Mouse (Mus musculus) T-helper 17 cell (primary cell): ENCODE data around the gene Dpp6.

Experiments
- in situ Hi-C, 2 experiments: fragments of 300-600 bp; cut with MboI, MseI; formaldehyde crosslinking; loops; 1 replicate in 1 of 2; 2 replicates in 1 of 2; pipeline ENCODE4 v1.15.1; 2025; ENCODE audit warnings: high pct_unique_total_duplicates in 2 of 2

Dpp6 gene

DNA sequence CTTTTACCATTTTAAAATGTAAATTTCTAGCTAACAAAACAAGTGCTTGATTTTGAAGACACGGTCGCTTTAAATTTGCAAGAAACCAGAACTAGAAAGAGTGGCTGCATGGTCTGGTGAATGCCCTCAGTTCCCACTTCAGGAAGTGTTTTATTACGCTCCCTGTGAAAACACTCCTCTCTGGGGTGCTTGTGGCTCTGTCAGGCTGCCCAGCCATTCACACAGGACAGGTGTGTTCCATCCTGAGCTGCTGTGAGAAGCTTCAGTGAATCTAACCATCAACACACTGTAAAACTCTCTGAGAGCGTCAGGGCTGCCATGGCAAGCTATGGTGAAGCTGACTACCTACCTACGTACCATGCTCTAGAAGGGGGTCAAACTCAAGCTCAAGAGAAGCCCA is 841.2 kb downstream of the Dpp6 start:
- in situ Hi-C loops, result no loop called here

DNA sequence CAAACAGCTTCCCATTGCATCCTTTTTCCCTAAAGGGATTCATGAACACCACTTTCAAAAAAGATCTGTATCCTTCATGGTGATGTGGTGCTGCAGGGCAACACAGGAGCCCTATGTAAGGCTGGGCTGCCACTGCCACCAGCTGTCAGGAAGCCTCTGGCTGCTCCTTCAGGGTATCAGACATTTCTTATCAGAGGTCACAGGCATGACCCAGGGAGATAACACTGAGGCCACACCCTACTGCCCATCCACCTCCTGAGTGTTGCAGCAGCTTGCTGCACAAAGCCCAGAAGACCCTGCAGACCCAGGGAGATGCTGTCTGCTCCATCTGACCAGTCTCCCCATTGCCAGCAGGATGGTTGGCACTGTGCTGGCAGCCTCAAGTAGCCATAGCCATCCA is 841.6 kb downstream of the Dpp6 start:
- in situ Hi-C loops, result no loop called here

DNA sequence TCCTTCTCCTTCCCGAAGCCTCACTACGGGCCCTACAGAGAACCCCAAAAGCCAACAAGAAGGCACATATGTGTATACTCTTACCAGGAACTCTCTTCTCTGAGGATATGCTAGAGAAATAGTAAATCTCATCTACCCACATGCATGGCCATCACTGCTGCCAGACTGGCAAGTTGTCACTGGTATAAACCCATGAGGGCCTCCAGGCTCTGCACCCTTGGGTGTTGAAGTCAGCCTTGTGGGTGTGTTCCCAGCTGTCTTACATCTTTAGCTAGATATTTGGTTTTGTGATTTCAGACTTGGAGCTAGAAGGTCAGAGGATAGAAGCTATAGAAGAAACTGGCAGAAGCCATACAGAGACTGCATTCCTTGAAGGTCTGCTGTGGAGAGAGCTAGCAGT is 842.0 kb downstream of the Dpp6 start:
- in situ Hi-C loops, result no loop called here

DNA sequence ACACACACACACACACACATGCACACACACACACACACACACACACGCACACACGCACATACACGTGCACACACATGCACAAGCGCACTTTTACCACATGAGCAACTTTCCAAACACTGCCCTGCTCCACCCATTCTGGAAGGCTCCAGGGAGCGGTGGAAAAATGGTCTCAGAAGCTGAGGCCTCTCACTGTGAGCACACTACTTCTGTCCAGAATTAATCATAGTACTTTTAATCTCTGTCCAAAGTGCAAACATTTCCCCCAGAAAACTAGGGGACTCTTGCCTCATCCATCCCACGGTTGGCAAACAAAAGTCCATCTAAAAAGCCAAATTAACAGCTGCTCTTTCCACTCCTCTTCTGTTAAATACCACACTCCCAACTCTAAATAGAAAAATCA is 842.8 kb downstream of the Dpp6 start:
- in situ Hi-C loops, result no loop called here

DNA sequence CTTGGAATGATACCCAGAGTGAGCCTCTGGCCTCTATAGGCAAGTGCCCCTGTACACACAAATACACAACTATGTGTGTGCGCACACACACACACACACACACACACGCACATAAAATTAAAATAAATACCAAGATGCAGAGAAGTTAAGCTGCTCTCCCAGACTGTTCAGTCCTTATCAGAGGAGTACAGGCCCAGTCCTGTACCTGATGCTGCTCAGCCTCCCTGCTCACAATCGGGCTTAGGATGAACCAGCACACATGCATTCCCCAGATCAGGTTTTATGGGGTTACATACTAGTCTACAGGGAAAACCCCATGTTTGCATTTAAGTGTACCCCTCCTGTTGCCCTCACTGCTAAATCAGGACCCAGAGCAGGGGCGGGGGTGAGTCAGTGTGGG is 847.1 kb downstream of the Dpp6 start:
- in situ Hi-C loops, result no loop called here

DNA sequence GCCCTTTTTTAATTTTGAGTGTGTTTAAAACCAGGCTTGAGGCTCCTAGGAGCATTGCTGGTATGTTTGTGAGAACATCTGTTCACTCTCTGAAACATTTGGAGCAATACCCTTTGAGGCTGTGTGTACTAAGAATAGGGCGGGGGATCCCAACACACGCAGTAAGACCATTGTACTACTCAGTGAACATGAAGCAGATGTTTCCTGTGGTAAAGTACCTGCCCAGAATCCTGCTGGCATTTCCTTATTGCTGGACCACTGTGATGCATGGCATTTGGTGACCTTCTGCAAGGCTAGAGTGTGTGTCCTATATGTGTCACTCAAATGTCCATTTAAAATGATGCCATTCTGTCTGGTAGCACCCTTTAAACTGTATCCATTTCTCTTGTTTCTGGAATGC is 854.5 kb downstream of the Dpp6 start:
- in situ Hi-C loops, result no loop called here

DNA sequence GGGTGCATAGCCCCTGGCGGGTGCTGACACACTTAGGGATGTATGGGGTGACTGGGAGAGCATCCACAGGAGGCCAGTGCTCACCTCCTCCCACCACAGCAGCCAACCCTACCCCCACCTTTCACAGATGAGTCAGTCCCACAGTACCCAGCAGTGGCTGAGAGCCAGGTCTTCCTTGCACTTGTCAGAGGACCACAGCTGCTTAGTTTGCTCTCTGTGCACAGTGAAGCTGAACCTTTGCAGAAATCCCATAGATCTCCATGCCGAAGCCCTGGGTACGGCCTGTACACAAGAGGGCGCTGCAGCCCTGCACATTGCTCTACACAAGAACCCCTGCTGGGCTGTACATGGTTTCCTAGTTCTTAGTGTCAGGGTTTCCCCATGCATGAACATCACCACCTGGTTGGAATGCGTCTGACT is 860.3 kb downstream of the Dpp6 start:
- in situ Hi-C loops, result loop anchor here in 1 of 2 experiments (5.0 kb wide), 1 partner anchor 990 kb away; no protein-coding TSS in a partner anchor

DNA sequence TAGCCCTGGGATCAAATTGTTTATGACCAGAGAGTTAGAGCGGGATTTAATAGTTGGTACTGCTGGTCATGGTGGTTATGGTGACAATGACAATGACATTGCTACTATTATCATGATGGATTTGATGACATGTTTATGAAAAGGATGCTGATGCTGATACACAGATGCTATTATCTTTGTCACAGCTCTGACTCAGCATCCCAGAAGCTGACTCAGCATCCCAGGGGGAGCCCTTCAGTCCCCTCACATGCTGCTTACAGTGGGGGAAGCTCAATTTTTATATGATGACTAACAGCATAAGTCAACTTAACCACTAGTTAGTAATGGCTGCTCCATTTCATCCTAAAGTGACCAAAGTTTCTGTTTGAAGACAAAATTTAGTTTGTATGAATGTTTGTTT is 862.1 kb downstream of the Dpp6 start:
- in situ Hi-C loops, result loop anchor here in 1 of 2 experiments (5.0 kb wide), 1 partner anchor 988 kb away; no protein-coding TSS in a partner anchor

DNA sequence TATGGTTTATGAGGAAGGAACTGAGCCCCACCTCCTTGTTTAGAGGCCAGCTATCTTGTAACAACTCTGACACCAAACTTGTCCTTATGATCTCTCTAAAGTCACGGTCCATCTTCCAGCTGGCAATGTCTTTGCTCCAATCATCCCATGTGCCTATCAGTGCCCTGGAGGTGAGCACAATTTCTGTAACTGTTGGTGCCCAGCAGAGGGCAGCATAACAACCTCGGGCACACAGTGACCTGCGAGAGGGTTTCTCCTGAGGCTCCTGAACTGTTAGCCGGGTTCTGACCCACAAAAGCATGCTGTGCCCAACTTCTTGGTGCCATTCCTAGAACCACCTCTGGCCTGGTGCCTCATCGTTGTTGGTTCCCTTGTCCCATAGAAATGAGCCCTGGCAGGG is 863.5 kb downstream of the Dpp6 start:
- in situ Hi-C loops, result no loop called here

DNA sequence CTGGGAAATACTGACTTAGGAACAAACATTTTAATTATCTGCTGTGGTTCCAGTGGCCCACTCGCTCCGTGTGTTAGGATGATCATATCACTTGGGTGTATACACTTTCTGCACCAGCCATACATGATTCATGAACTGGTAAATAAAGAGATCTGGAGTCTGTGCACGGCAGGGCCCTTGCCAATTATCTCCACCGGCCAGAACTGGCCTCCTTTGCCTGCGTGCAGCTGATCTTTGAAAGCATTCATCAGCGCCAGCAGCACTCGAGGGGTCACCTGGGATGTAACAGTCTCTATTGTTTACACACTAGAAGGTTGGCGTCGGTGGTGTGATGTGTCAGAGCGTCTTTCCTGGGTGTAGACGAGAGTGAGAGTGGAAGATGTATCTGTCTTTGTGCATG is 868.2 kb downstream of the Dpp6 start:
- in situ Hi-C loops, result no loop called here

DNA sequence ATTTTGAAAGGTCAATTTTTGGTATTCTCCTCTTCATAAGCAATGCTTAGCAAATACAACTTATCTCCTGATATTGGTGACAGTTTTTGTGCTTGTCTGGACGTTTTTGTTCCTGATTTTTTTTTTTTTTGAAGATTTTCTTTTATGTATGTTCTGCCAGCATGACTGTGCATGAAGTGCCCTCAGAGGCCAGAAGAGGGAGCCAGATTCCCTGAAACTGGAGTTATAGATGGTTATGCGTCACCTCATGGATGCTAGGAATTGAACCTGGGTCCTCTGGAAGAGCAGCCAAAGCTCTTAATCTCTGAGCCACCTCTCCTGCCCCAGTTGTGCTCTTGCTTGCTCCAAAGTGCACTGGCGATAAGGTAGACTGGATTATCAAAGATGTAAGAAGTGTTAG is 868.9 kb downstream of the Dpp6 start:
- in situ Hi-C loops, result no loop called here

DNA sequence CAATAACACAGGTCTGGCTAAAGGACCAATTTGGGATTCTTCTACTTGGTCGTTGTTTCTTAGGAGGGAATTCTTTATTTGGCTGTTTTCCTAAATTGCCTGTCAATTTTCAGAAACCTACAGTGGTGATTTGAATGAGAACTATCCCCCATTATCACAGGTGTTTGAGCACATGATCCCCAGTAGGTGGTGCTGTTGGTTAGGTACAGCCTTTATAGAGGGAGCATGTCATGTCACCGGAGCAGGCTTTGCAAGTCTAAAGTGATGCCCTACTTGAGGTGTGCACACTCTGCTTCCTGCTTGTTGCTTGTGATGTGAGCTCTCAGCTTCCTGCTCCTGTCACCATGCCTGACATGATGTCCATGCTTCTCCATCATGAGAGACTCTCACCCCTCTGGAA is 870.3 kb downstream of the Dpp6 start:
- in situ Hi-C loops, result no loop called here

DNA sequence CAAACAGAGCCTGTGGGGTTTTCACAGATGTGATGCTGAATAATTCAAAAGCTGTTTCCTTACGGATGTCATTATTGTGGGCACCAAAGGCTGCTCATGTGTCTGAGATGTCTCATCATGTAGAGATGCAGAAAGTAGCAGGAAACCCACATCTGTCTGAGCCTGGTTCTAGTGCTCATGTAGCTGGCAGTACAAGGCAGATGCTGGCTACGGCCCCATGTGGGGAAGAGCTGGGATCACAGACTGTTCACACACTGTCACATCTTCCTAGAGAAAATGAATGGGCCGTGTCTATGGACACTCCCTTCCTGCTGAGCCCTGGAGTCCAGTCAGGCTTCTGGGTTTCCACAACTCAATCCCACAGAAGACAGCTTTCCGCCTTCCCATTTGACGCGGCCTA is 885.5 kb downstream of the Dpp6 start:
- in situ Hi-C loops, result no loop called here

DNA sequence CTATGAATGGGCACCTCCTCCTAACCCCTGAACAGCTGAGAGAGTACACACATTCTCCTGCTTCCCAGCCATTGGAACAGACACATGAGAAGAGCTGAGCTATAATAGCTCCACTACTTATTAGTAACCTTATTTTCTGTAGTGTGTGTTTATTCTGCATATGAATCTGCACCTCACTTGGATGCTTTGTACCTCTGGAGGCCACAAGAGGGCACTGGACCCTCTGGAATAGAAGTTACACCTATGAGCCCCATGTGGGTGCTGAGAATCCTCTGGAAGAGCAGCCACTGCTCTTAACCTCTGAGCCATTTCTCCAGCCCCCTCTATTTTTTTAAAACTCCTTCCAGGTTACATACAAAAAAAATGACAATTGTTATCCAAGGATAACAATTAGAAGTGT is 888.0 kb downstream of the Dpp6 start:
- in situ Hi-C loops, result no loop called here

DNA sequence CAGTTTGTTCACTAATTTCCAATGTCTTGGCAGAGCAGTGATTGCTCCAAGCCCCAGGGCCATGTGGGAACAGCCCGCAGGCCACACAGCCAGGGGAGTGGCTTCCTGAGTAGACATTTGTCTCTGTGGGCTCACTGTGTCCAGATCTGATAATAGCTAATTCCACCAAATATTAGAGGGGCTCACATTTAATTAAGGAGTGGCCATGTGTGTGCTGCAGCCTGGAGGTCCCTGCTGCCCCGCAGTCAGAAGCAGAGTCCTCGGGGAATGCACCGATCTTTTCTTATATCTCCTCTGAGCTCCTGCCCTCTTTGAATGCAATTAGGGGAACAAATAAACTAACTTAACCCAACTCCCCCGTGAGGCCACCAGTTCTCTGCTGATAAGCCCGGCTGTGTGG is 889.5 kb downstream of the Dpp6 start:
- in situ Hi-C loops, result no loop called here

DNA sequence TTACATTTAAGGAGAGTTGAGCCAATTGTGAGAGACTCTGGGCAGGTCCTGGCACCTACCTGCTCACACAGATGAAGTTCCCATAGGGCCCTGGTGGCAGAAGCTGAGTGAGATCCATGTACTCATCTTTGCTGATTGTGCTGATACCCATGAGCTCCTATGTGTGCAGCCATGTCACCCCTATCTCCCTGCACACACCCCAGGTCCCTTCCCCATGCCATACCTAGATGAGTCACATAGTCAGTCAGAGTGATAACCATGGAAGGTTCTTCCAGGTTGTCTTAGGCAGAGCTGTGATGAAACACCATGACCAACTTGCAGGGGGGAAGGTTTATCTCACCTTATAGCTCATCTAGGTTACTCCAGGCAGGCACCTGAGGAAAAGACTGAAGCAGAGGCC is 890.3 kb downstream of the Dpp6 start:
- in situ Hi-C loops, result no loop called here

DNA sequence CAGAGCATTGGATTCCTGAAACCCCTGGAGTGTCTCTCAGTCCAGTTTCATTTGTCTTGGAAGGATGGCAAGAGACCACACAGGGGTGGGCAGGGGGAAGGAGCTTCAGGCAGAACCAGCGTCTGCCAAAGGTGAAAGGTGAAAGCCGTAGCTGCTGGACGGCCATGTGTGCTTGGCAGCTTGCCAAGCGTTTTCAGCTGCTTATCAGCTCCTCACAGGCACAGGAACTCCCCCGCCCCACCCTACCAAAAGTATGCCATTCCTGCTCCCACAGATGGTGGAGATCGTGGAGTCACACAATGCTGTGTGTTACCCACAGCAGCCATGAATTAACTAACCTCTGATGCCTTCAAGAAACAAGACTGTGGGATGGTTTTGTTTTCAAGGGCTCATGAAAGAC is 891.2 kb downstream of the Dpp6 start:
- in situ Hi-C loops, result no loop called here

DNA sequence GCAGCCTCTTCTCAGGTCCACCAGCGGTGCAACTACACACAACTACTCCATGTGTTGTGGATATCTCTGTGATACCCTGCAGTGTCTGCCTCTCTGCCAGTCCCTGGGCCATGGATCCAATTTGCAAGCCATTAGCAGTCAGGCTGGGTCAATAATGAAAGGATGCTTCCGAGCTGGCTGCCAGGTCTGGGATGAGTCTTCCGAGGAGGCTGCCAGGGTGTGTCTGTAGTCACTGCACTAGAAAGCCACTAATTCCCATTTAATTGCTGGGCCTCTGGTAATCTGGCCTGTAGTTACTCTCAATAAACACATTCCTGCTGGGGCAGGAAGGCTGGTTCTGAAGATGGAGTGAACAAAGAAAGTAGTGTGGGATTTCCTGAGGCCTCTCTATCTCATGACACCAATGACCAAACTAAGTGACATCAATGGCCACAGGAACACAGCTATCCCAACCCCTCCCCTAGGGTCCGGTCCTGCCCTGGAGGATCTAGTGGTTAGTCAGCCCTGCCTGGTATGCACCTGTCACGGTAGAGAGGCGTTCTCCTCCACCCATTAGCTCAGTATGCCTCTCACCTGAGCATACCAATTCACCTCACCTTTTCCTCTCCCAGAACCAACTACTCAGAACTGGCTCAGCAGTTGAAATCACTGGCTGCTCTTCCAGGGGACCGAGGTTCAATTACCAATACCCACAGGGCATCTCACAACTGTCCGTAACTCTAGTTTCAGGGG is 894.6 kb downstream of the Dpp6 start:
- in situ Hi-C loops, result no loop called here

DNA sequence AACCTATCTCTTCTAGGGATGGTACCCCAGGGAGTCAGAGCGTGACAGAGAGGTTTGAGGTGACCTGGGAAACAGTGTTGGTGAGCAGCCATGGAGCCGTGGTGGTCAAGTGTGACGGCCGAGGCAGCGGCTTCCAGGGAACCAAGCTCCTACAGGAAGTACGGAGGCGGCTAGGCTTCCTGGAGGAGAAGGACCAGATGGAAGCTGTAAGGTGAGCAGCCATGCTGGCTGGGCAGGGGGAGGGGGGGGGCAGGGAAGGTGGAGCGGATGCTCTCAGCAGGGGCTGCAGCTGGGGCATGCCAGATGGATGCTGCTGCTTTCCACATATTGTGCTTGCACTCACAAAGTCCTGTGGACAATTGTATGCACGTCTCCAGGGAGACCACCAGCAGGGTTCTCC is 897.4 kb downstream of the Dpp6 start:
- in situ Hi-C loops, result no loop called here

DNA sequence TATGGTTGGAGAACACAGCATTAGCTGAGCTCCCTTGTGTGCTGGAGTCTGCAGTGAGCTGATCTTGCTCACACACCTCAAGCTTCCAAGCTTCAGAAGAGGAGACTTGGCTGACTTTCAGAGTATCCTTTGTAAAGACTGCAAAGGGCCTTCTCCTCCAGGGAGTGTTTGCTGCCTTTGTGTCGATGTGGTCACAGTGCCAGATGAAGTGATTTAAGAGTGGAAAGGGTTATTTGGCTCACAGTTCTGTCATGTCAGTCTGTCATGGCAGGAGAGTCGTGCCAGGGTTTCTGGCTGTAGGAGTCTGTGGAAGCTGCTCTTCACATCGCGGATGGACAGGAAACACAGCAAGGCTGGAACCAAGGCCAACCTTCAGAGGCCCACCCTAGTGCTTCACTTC is 899.0 kb downstream of the Dpp6 start:
- in situ Hi-C loops, result no loop called here

DNA sequence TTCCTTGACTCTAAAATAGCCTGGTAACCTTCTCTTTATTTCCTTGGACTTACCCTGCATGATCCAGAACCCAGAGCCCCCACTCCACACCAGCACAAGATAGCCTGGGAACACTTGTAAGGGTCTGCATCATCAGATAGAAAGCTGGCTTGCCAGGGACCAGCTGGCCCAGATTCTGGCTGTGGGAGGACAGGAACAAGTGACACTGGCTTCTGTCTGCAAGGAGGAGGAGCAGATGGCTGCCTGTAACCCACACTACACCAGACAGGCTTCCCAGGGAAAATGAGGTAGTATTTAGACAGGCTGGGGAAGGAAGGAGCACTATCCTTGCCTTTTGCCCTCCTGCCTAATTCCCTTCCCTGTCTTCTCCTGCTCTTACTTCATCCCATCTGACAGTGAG is 900.3 kb downstream of the Dpp6 start:
- in situ Hi-C loops, result no loop called here

DNA sequence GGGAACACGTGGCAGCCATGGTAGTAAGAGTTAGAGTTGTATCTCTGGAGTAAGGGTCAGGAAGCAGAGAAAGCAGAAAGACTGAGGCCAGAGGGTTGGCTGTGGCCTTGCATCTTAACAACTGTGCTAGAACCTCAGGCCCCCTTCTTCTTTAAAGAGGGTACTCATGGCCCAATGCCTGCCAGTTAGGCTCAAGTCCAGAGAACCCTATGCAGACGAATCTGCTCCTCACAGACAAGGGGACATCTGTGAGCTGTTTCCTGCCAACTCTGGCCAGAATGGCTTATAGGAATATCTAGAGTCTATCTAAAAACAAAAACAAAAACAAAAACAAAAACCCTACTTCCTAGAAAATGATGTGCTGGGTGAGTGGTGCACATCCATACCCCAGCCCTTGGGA is 902.3 kb downstream of the Dpp6 start:
- in situ Hi-C loops, result no loop called here

DNA sequence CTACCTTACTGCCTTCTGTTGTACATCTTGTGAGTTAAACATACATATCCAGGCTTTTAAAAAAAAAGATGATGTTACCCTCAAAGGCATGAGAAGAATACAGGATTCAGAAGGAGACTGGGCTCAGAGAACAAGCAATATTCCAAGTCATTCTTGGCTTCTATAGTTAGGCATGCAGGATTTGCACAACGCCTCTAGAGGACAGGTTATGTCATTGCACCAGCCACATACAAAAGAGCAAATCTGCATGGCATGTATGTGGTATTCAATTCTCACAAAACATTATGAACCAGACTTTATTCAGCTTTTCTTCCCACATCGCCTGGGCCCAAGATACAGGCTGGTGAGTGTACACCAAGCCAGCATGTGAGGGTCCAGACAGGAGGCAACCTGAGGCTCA is 907.5 kb downstream of the Dpp6 start:
- in situ Hi-C loops, result no loop called here

DNA sequence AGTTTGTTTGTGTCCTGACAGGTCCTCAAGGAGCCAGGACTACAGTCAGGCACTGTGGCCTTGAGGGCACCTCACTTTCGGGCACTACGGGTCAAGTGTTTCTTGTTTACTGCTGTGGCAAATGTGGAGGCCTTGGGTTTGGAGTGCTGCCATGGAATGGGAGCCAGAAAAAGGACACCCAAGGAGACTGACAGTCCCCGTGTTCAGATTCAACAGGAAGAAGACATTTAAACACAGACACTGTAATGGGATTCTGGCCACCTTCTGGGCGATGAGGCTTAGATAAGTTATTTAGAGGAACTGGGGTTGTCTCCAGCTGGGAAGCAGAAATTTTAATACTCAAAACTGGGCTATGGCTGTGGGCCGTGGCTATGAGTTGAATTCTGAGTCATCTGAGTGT is 913.7 kb downstream of the Dpp6 start:
- in situ Hi-C loops, result no loop called here
